Mouse (Mus musculus): ENCODE results near the gene Jak1. TPM values are rescaled to one million over a fixed set of nuclear protein-coding genes. Genes with fewer than 3 reads are reported as not detected.

The Jak1 gene
- polyA plus RNA-seq, 1 experiment from 2014 or later: 71.9 TPM

DNA sequence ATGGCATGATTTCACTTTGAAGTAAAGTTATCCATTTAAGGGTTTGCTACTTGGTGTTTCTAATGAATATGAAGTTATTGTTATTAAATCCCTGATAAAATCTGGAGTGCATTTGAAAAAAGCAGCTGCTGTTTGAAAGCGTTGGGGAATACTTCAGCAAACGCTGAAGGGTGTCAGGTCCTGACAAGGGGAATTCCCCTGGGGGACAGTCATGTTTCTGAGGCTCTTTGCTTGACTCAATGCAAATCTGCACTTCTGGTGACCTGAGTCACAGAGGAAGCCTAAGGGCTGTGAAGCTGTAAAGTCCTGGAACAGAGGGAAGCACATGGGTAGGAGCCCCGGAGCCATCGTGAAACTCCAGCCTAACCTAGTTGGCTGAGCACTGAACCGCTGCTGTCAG, 123.3 kb downstream of the Jak1 start:
- H3K9ac ChIP-seq (ENCODE audit: low read depth, low read length): no peak overlapping the region
- no peaks in the 10 kb centered on the region for H3K36me3 ChIP-seq (ENCODE audit: insufficient read depth, low read length)
- no peaks in the 10 kb centered on the region for H3K27me3 ChIP-seq (ENCODE audit: insufficient read depth, low read length)
- no peak overlapping the region for H3K4me2 ChIP-seq (ENCODE audit: low read length)
- no peaks in the 10 kb centered on the region for H3K4me1 ChIP-seq (replicated peaks; ENCODE audit: insufficient read depth, low read length)
- H3K4me3 ChIP-seq (replicated peaks; ENCODE audit: low read depth, low read length): no peak overlapping the region
- TF ChIP-seq CTCF (IDR thresholded peaks at IDR 0.05; ENCODE audit: low read depth): no peak
- H3K27ac ChIP-seq: no peak overlapping the region
- ATAC-seq (replicated peaks; ENCODE audit: low FRiP score, low read depth) (no peak), DNase-seq (ENCODE audit: low spot score) (no peak)
- WGBS: 59% methylated on average over 5 of the region's 5 CpGs
- H3K9me3 ChIP-seq (replicated peaks; ENCODE audit: low read length): no peaks in the 10 kb centered on the region

DNA sequence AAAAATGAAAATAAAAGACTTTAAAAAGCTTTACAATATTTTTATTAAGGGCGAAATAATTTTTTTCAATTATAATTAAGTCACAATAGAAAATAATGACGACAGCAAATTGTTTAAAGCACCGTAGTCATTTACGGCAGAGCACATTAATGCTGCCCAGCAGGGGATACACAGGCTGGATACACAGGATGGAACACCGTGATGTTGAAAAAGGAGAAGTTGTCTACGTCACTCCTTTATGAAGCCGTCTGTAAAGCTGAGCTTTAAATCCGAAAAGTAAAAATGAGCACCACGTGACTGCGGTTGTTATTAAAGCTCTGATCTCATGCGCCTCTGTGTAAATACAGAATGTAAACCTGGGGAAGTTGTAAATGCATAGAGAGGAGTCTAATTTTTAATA, 127.1 kb downstream of the Jak1 start:
- Histone ChIP-seq H3K4me2 (ENCODE audit: low read length) (no peak overlapping the region), H3K4me1 (replicated peaks; ENCODE audit: insufficient read depth, low read length) (no peaks in the 10 kb centered on the region), H3K4me3 (replicated peaks; ENCODE audit: low read depth, low read length) (no peak overlapping the region), H3K27me3 (ENCODE audit: insufficient read depth, low read length) (no peaks in the 10 kb centered on the region), H3K36me3 (ENCODE audit: insufficient read depth, low read length) (no peaks in the 10 kb centered on the region), H3K9me3 (replicated peaks; ENCODE audit: low read length) (no peaks in the 10 kb centered on the region), H3K27ac (no peak overlapping the region), H3K9ac (ENCODE audit: low read depth, low read length) (no peak overlapping the region)
- TF ChIP-seq CTCF (IDR thresholded peaks at IDR 0.05; ENCODE audit: low read depth): no peak
- ATAC-seq (replicated peaks; ENCODE audit: low FRiP score, low read depth): no peak
- no peak for DNase-seq (ENCODE audit: low spot score)
- WGBS: 93% methylated on average over 11 of the region's 11 CpGs

DNA sequence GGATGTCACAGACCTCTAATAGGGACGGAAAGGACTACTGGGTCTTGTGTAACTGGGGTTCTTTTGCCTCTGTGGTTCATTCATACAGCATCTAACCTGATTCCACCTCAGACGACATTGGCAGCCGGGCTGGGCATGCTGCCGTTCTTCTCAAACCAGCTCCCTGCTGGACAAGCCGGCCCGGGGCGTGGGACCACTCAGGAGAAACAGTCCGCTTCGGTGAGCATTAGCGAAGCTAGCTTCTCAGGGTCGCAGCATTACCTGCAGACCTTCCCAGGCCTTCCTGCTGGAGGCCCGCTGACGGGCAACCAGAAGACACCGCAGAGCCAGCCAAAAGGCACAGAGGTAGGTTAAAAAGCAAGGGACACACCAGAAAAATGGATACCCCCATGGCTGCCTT, 129.2 kb downstream of the Jak1 start:
- no peak overlapping the region for H3K4me2 ChIP-seq (ENCODE audit: low read length)
- no peaks in the 10 kb centered on the region for H3K9me3 ChIP-seq (replicated peaks; ENCODE audit: low read length)
- DNase-seq (ENCODE audit: low spot score): no peak
- H3K4me1 ChIP-seq (replicated peaks; ENCODE audit: insufficient read depth, low read length): no peaks in the 10 kb centered on the region
- TF ChIP-seq CTCF (IDR thresholded peaks at IDR 0.05; ENCODE audit: low read depth): no peak
- no peak overlapping the region for H3K4me3 ChIP-seq (replicated peaks; ENCODE audit: low read depth, low read length)
- ATAC-seq (replicated peaks; ENCODE audit: low FRiP score, low read depth): no peak
- no peak overlapping the region for H3K9ac ChIP-seq (ENCODE audit: low read depth, low read length)
- 84% methylated on average over 14 of the region's 14 CpGs for WGBS
- H3K27me3 ChIP-seq (ENCODE audit: insufficient read depth, low read length): no peaks in the 10 kb centered on the region
- no peak overlapping the region for H3K27ac ChIP-seq
- no peaks in the 10 kb centered on the region for H3K36me3 ChIP-seq (ENCODE audit: insufficient read depth, low read length)

GRCm38 (mm10) chr4:101135013-101135412, 130.1 kb downstream of the Jak1 start:
- H3K4me1 ChIP-seq (replicated peaks; ENCODE audit: insufficient read depth, low read length): no peaks in the 10 kb centered on the region
- H3K4me2 ChIP-seq (ENCODE audit: low read length): no peak overlapping the region
- no peaks in the 10 kb centered on the region for H3K9me3 ChIP-seq (replicated peaks; ENCODE audit: low read length)
- TF ChIP-seq CTCF (IDR thresholded peaks at IDR 0.05; ENCODE audit: low read depth): no peak
- no peak overlapping the region for H3K9ac ChIP-seq (ENCODE audit: low read depth, low read length)
- H3K27me3 ChIP-seq (ENCODE audit: insufficient read depth, low read length): no peaks in the 10 kb centered on the region
- no peak overlapping the region for H3K27ac ChIP-seq
- no peak for DNase-seq (ENCODE audit: low spot score)
- no peaks in the 10 kb centered on the region for H3K36me3 ChIP-seq (ENCODE audit: insufficient read depth, low read length)
- H3K4me3 ChIP-seq (replicated peaks; ENCODE audit: low read depth, low read length): no peak overlapping the region
- WGBS: 82% methylated on average over 8 of the region's 8 CpGs
- ATAC-seq (replicated peaks; ENCODE audit: low FRiP score, low read depth): no peak

- no peaks in the 10 kb centered on the region for H3K27me3 ChIP-seq (ENCODE audit: insufficient read depth, low read length)
- no peak overlapping the region for H3K4me2 ChIP-seq (ENCODE audit: low read length)
- no peaks in the 10 kb centered on the region for H3K4me1 ChIP-seq (replicated peaks; ENCODE audit: insufficient read depth, low read length)
- H3K9ac ChIP-seq (ENCODE audit: low read depth, low read length): no peak overlapping the region
- H3K27ac ChIP-seq: no peak overlapping the region
- no peak overlapping the region for H3K4me3 ChIP-seq (replicated peaks; ENCODE audit: low read depth, low read length)
- no peak for TF ChIP-seq CTCF (IDR thresholded peaks at IDR 0.05; ENCODE audit: low read depth)
- ATAC-seq (replicated peaks; ENCODE audit: low FRiP score, low read depth) (no peak), DNase-seq (ENCODE audit: low spot score) (no peak)
- no peaks in the 10 kb centered on the region for H3K9me3 ChIP-seq (replicated peaks; ENCODE audit: low read length)
- WGBS: 91% methylated on average over 7 of the region's 7 CpGs
- H3K36me3 ChIP-seq (ENCODE audit: insufficient read depth, low read length): 0 out of 2 replicates have a peak, but pooled peaks cover 3% of the 10 kb centered on the region
Measured at GRCm38 (mm10) chr4:101121002-101121401, 144.1 kb downstream of the Jak1 start.

DNA sequence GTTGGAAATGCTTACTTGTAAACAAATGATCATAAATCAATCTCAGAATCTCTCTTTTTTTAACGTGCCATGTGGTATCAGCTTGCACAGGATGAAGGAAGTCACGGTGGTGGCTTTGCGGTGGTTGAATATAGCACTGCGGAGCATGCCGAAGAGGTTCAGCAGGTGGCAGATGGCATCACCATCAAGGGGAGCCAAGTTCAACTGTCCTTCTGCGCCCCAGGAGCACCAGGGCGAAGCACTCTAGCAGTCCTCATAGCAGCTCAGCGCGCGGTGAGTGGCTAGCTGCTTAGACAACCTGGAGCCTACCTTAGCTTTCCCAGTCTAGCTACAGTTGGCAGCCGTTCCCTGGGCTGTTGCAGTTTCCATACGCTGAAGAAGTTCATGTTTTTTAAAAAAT, 158.0 kb downstream of the Jak1 start:
- Histone ChIP-seq H3K36me3 (ENCODE audit: insufficient read depth, low read length) (no peaks in the 10 kb centered on the region), H3K4me1 (replicated peaks; ENCODE audit: insufficient read depth, low read length) (no peaks in the 10 kb centered on the region), H3K4me3 (replicated peaks; ENCODE audit: low read depth, low read length) (no peak overlapping the region), H3K9ac (ENCODE audit: low read depth, low read length) (no peak overlapping the region), H3K27ac (no peak overlapping the region), H3K4me2 (ENCODE audit: low read length) (no peak overlapping the region), H3K27me3 (ENCODE audit: insufficient read depth, low read length) (no peaks in the 10 kb centered on the region), H3K9me3 (replicated peaks; ENCODE audit: low read length) (no peaks in the 10 kb centered on the region)
- DNase-seq (ENCODE audit: low spot score) (no peak), ATAC-seq (replicated peaks; ENCODE audit: low FRiP score, low read depth) (no peak)
- no peak for TF ChIP-seq CTCF (IDR thresholded peaks at IDR 0.05; ENCODE audit: low read depth)
- WGBS: 71% methylated on average over 12 of the region's 12 CpGs

Other genes with a start within 250 kb of the Jak1 start
- gene Gm10577, start 244.6 kb downstream of the Jak1 start, polyA plus RNA-seq (2015; fragmentation: Nextera tagmentation; extraction: Ambion mirVana): not detected in 2 replicates
- gene Raver2, start 196.3 kb downstream of the Jak1 start, polyA plus RNA-seq (2015; fragmentation: Nextera tagmentation; extraction: Ambion mirVana): 9.1 and 9.2 TPM in 2 replicates
- gene Ak4, start 154.0 kb upstream of the Jak1 start, polyA plus RNA-seq (2015; fragmentation: Nextera tagmentation; extraction: Ambion mirVana): 17.1 and 20.8 TPM in 2 replicates
- 2.8 and 3.3 TPM in 2 replicates for gene Dnajc6, start 231.4 kb upstream of the Jak1 start, polyA plus RNA-seq (2015; fragmentation: Nextera tagmentation; extraction: Ambion mirVana)

Measured in kidney, postnatal 0 days (tissue).